Mouse (Mus musculus): Measurements from ENCODE around the gene Slc36a2.

Gene Slc36a2

GRCm38 (mm10) chr11:55183124-55183523 is 1.8 kb downstream of the Slc36a2 start:
- no peak for DNase-seq (ENCODE audit: low read depth)

GRCm38 (mm10) chr11:55179856-55180255 is 5.0 kb downstream of the Slc36a2 start:
- no peak for DNase-seq (ENCODE audit: low read depth)

GRCm38 (mm10) chr11:55178830-55179229 is 6.0 kb downstream of the Slc36a2 start:
- no peak for DNase-seq (ENCODE audit: low read depth)

- DNase-seq (ENCODE audit: low read depth): no peak
These were observed 14.4 kb downstream of the Slc36a2 start for GRCm38 (mm10) chr11:55170501-55170900.

- DNase-seq (ENCODE audit: low read depth): no peak
These were observed 16.0 kb downstream of the Slc36a2 start for GRCm38 (mm10) chr11:55168914-55169313.

- no peak for DNase-seq (ENCODE audit: low read depth)
These were observed 16.4 kb downstream of the Slc36a2 start for GRCm38 (mm10) chr11:55168504-55168903.

GRCm38 (mm10) chr11:55165748-55166147 is 19.1 kb downstream of the Slc36a2 start:
- DNase-seq (ENCODE audit: low read depth): no peak

- DNase-seq (ENCODE audit: low read depth): peak; percentile 79
These were observed 20.2 kb downstream of the Slc36a2 start for GRCm38 (mm10) chr11:55164723-55165122.

GRCm38 (mm10) chr11:55162670-55163069 is 22.2 kb downstream of the Slc36a2 start:
- DNase-seq (ENCODE audit: low read depth): peak; percentile 76

- peak; percentile 95 for DNase-seq (ENCODE audit: low read depth)
These were observed 26.0 kb downstream of the Slc36a2 start for GRCm38 (mm10) chr11:55158785-55159359.

GRCm38 (mm10) chr11:55155070-55155421 is 29.8 kb downstream of the Slc36a2 start:
- peak; percentile 36 for DNase-seq (ENCODE audit: low read depth)

- DNase-seq (ENCODE audit: low read depth): peak; percentile 33
These were observed 30.3 kb downstream of the Slc36a2 start for GRCm38 (mm10) chr11:55154398-55155069.

- no peak for DNase-seq (ENCODE audit: low read depth)
These were observed 33.3 kb downstream of the Slc36a2 start, which contains the start of gene Slc36a3 for GRCm38 (mm10) chr11:55151608-55152007. Slc36a3 (minus strand) TSS chr11:55151708.

GRCm38 (mm10) chr11:55148461-55148860 is 36.4 kb downstream of the Slc36a2 start:
- peak; percentile 63 for DNase-seq (ENCODE audit: low read depth)

GRCm38 (mm10) chr11:55147423-55147822 is 37.5 kb downstream of the Slc36a2 start:
- DNase-seq (ENCODE audit: low read depth): no peak

- DNase-seq (ENCODE audit: low read depth): no peak
These were observed 38.0 kb downstream of the Slc36a2 start for GRCm38 (mm10) chr11:55146855-55147254.

- DNase-seq (ENCODE audit: low read depth): no peak
These were observed 40.9 kb downstream of the Slc36a2 start for GRCm38 (mm10) chr11:55144011-55144410.

- no peak for DNase-seq (ENCODE audit: low read depth)
These were observed 43.4 kb downstream of the Slc36a2 start for GRCm38 (mm10) chr11:55141502-55141901.

- DNase-seq (ENCODE audit: low read depth): no peak
These were observed 47.2 kb downstream of the Slc36a2 start for GRCm38 (mm10) chr11:55137646-55138045.

GRCm38 (mm10) chr11:55136770-55137547 is 47.9 kb downstream of the Slc36a2 start:
- peak; percentile 96 for DNase-seq (ENCODE audit: low read depth)

- no peak for DNase-seq (ENCODE audit: low read depth)
These were observed 50.0 kb downstream of the Slc36a2 start for GRCm38 (mm10) chr11:55134871-55135270.

GRCm38 (mm10) chr11:55134407-55134806 is 50.5 kb downstream of the Slc36a2 start:
- no peak for DNase-seq (ENCODE audit: low read depth)

- DNase-seq (ENCODE audit: low read depth): no peak
These were observed 51.7 kb downstream of the Slc36a2 start for GRCm38 (mm10) chr11:55133204-55133603.

Measured in naive thymus-derived CD4-positive, alpha-beta T cell, adult 2 months (primary cell).